Mouse (Mus musculus): ENCODE measurements around the gene Adra1b.

Gene Adra1b

DNA sequence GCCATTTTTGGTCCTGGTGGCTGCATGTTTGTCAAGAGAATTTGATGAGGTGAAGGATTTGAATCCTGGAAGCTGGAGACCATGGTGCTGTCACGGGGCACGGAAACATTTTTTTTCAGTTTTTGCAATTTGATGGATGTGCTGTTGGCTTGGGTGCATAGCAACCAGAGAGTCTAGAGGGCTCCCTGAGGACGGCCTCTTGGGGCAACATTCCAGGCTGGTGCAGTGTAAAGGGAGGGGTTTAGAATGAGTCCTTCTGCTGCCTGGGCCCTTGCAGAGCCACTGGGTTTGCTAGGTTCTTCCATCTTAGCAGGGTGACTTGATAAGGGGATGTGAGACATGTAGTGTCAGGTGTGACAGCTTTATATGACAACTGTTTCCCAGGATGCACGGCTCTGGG lies 8.5 kb downstream of the Adra1b start:
- DNase-seq (ENCODE audit: low spot score): no peak

DNA sequence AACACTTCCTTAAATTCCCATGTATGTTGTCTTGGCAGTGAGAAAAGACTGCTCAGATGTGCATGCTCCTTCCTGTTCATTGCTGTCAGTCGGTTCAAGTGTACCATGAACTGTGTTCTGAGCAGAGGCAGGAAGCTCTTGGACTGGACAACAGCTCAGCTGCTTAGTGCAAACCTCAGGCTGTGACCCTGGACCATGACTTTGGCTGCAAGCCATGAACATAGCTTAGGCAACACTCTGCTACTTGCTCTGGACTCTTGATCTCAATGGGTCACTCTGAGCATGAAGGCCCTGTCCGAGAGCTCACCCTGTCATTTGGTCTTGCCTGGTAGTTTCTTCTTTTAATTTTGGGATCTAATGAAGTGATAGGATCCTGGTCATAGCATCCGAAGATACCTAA lies 9.6 kb downstream of the Adra1b start:
- no peak for DNase-seq (ENCODE audit: low spot score)

GRCm38 (mm10) chr11:43889208-43889915 lies 11.6 kb downstream of the Adra1b start:
- no peak for DNase-seq (ENCODE audit: low spot score)

GRCm38 (mm10) chr11:43888736-43889135 lies 12.3 kb downstream of the Adra1b start:
- no peak for DNase-seq (ENCODE audit: low spot score)

DNA sequence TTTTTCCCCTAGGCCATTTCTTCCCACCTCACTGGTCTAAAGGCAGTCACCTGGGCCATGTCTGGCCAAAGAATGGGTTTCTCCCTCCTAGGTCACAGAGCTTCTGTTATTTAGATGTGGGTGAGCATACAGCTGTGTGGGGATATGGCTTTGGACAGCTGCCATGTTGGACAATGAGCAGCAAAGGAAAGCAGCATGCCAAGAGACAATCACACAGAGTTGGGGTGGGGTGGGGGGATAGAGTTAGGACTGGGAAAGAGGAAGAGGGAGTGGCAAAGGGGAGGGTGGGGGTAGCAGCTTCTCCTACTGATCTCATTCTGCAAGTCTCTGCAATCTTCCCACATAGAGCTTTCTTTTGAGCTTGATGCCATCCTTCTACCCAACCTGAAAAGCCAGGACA lies 13.4 kb downstream of the Adra1b start:
- DNase-seq (ENCODE audit: low spot score): no peak

DNA sequence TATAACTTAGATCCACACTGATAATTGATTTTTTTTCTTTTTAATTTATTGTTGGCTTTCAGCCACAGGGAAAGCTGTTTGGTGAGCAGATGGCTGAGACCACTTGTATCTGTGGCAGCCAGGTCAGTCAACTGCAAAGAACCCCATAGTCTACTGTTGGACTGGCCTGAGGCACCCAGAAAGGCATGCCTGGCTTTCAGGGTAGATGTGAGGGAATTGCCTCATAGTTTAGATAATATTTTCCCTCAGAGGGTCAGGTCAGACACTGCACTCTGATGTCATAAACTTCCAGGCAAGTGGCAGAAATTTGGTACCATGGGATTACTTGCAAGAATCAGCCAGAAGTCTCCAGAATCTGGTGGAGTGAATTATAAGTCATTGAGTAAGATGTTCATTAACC lies 16.5 kb downstream of the Adra1b start:
- no peak for DNase-seq (ENCODE audit: low spot score)

GRCm38 (mm10) chr11:43883641-43884181 lies 17.3 kb downstream of the Adra1b start:
- no peak for DNase-seq (ENCODE audit: low spot score)

DNA sequence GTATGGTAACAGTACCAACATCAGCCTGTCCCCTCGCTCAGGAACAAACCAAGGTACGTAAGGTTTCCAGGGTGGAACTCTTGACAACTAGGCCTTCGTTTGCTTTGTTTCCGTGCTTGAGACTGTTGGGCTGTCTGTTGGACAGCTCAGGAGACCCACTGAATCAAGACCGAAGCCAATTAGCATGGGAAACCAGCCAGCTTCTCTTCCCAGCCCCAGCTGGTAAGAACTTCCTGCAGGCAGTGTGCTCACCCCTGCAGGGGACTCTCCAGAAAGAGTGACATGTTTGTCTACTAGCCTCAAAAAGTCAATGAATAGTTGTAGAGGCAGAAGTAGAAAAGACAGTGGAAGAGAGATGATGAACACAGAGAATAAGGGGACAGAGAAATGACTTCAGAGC lies 23.8 kb downstream of the Adra1b start:
- no peak for DNase-seq (ENCODE audit: low spot score)

GRCm38 (mm10) chr11:43867721-43868281 lies 33.2 kb downstream of the Adra1b start:
- DNase-seq (ENCODE audit: low spot score): no peak

DNA sequence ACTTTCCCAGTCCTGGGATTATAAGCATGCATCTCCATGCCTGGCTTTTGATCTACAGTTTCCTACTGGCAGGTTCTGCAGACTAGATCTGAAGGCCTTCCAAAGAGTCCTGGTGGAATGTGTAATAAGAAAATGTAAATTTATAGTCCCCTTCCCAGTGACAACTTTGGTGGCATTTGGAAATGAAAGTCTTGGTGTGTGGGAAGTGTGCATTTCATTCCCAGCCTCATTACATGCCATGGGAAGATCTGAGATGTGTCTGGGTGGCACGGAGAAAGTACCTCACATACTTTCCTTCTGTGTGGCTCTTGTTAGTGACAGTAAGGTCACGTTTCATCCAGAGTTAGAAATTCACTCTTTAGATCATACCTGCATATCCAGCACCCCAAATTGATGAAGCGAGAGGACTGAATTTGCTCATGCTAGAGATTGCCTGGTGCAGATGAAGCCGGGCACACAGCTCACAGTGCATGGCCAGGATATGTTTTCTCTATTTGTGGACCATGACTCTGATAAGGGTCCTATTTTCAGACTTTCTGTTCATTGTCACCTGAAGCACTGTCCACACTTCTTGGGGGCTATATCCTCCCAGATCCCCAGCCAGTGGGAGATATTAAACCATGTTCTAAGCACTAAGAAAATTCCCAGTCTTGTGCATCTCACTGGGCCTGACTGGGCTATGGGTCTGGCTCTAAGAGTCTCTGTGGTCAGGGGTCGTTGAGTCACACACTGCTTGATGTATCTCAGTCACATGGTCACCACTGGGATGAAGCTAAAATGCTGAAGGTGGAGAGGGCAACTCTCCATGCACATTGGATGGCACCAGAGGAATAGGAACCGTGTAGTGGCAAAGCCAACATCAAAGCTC lies 35.5 kb downstream of the Adra1b start:
- DNase-seq (ENCODE audit: low spot score): no peak

- DNase-seq (ENCODE audit: low spot score): no peak
Observed at GRCm38 (mm10) chr11:43853046-43853445, 48.0 kb downstream of the Adra1b start.

DNA sequence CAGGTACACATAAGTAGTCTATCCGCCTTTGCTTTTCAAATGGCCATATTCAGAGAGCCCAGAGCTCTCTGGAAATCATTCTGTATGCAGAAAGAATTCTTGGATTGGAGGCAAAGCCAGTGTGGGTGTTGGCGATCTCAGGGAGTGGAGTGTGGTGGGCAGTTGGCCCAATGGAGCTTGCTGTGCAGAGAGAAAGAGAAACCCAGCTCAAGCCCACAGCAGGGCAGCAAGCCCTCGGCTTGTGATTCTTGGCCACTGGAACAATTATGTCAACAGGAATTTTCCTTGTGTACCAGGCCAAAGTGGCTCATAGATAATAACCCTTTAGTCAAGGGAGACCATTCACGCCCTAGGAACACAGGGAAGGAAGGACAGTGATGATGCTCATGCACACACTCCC lies 53.0 kb downstream of the Adra1b start:
- no peak for DNase-seq (ENCODE audit: low spot score)

- DNase-seq (ENCODE audit: low spot score): no peak
Observed at GRCm38 (mm10) chr11:43841596-43841995, 59.4 kb downstream of the Adra1b start.

DNA sequence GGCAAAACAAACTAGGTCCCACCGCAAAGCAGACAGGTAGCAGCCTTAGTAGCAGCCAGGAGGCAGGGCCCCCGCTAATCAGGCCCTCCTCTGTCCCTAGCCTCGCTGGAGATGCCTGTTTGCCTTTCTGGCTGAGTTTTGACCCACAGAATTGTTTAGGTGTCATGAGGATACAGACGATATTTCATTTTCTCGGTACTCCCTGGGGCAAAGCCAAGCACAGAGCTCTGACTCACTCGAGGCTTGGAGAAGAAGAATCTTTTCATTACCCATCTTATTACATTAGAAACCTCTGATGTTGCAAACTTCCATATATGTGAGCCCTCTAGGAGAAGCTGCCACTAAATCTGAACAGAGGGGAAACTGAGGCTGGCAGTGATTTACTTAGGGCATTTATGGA lies 60.5 kb downstream of the Adra1b start:
- DNase-seq (ENCODE audit: low spot score): no peak

- DNase-seq (ENCODE audit: low spot score): no peak
Observed at GRCm38 (mm10) chr11:43835880-43836740, 64.9 kb downstream of the Adra1b start.

DNA sequence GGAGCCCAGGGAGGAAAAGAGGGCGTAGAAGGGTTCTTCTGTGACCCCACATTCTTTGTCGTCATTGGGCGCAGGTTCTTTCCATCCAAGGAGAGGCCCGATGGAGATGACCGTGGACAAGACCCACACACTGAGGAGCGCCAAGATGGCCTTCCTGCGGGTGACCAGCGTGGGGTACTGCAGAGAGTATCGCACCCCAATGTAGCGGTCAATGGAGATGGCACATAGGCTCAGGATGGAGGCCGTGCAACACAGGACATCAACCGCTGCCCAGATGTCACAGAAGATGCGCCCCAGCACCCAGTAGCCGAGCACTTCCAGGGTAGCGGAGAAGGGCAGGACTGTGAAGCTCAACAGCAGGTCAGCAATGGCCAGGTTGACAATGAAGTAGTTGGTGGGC lies 65.6 kb downstream of the Adra1b start:
- DNase-seq (ENCODE audit: low spot score): no peak

GRCm38 (mm10) chr11:43834531-43834930 lies 66.5 kb downstream of the Adra1b start:
- no peak for DNase-seq (ENCODE audit: low spot score)

DNA sequence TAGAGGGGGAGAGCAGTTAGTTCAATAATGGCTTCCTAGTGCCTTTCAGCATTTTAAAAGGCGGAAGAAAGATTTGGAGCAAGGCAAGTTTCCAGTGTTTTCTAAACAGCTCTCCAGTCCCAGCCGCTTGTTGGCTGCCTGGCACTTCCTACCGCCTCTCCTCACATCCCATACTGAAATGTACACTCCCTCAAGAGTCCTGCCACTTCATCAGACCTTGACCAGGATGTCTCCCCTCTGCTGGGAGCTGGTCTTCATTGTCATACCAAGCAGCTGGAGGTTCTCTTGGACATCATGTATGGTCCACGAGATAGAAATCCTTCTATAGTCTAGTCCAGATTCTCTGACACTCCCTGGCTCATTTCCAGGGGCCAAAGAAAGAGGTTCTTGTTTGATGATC lies 69.5 kb downstream of the Adra1b start:
- DNase-seq (ENCODE audit: low spot score): no peak

DNA sequence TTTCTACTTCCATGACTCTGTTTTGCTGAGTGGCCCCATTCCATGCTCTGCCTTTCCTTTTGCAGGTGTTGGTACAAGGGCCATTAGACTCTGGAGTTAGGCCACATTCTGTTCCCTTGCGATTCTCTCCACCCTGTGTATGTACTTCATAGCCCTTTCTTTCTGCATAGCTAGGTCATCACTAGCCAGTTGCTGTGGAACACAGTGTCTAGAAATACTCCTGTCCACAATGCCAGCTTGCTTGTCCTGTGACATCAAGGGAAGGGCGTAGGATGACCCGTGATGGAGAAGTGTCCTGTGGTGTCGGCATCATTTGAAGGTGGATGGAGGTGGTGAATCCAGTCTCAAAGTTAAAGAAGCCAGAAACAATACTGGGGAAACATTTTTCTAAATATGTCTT lies 74.2 kb downstream of the Adra1b start:
- no peak for DNase-seq (ENCODE audit: low spot score)

DNA sequence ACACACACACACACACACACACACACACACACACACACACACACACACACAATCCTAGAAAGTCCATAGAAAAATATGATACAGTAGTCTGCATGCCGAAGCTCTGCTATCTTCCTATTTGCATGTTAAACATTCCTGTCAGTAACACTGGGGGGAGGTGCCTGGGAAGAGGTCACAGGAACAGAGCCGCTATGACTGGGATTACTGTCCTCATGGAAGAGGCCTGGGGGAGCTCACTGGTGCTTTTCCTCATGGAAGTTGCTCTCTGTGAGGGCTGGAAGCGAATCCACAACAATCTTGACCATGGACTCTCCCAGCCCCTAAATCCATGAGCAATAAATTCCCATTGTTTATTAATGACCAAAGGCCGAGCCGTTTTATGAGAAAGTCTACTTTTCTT lies 77.7 kb downstream of the Adra1b start:
- no peak for DNase-seq (ENCODE audit: low spot score)

DNA sequence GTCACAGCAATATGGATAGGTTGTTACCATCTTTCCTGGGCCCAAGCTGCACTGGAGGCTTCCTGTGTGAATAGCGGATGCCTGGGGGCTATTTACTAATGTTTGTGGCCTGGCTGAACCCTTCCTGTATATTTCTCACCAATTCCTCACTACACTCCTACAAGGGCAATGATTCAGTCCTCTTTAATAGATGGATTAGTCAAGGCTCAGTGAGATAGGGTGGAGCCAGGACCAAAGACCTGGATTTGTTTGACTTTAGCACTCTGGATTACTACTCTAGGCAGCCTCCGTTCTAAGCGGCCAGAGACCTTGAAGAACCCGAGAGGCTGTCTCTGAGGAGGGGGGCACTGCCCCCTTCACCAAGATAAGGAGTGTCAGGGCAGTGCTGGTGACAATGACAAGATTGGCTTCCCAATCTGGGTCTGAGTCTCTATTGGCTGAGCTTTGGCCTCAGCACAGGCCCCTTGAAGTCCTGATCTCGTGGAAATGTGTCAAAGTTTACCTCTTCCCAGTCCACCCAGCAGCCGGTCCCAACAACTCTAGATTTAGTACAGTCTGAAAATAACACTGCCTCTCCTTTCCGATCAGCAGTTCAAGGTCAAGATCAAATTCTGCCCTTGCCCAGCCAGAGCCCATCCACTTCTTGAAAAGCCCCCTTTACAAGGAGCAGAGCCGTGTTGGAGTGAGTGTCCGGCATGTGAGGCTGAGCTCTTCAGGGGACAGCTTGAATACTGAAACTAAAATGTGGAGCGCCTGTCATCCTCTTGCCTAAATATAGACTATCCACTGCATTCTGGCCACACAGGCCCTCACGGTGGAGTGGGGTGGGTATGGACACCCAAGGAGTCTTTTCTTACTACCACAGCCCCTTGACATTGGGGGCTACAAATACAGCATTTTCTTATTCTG lies 80.2 kb downstream of the Adra1b start:
- DNase-seq (ENCODE audit: low spot score): no peak

All from layer of hippocampus, adult 9-10 months (tissue).